Mouse (Mus musculus): ENCODE data around the gene Serpina3n. TPM values are rescaled to one million over a fixed set of nuclear protein-coding genes. Genes with fewer than 3 reads are reported as not detected.
"Not testable (repeated sequence)": the region's sequence is repeated elsewhere in the genome, so short reads cannot be mapped to it uniquely, and the experiment has no call there.

Serpina3n gene
- polyA plus RNA-seq (2017; shearing (Covaris generic)): not detected

DNA sequence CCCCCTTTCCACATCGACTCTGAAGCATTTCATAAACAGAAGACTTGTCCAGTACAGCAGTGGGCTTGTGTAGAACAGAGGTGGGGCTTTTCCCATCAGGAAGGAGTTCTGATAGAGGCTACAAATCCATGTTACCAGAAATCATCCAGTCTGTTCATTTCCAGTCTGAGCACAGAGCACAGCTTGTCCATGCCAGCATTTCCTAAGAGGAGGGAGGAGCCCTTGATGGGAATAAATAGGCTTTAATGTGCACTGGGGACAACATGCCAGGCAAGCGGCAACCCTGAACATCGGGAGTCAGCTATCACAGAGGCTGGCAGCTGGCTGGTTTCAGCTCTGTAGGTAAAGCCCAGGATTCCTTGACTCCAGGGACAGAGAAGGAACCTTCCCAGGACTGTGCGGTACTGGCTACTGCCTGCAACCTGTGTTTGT, at the start of gene Serpina3n:
Gene Serpina3n, plus strand, starts transcription at position 276 of the 432 bp plus-strand sequence.
- no peak for ATAC-seq

DNA sequence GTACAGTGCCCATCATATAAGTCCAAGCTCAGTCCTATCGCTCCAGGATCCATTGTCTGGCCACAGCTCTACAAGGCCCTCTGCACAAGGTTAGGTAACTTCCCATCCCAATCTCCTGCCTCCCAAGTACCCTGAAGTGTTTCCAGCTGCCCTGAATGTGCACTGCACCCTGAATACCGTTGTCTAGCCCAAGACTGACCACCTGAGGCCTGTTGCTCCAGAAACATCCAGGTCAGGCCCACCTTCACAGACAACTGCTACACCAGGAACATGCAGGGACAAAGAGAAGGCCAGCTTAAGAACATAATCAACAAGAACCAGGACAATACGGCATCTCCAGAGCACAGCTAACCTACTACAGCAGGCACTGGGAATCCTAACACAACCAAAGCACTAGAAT, 36.5 kb upstream of the Serpina3n start:
- ATAC-seq: no peak

DNA sequence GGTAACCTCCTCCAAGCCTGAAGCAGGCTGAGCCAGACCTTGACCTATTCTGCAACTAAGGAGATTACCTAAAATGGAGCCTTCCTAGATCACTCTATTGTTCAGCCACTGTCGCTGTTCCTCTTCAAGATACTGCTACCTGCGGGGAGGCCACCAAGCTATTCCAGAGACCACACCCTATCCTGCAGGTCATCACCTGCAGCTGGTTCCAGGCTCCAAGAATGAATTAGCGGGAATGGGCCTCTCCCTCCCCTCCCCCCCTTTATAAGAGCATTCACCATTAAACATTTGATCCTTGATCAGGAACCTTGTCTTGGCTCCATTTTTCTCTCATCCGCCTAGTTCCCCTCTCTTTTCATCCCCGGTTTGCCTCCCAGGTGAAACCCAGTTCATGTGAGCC, 29.4 kb upstream of the Serpina3n start:
- not testable (repeated sequence) for ATAC-seq

DNA sequence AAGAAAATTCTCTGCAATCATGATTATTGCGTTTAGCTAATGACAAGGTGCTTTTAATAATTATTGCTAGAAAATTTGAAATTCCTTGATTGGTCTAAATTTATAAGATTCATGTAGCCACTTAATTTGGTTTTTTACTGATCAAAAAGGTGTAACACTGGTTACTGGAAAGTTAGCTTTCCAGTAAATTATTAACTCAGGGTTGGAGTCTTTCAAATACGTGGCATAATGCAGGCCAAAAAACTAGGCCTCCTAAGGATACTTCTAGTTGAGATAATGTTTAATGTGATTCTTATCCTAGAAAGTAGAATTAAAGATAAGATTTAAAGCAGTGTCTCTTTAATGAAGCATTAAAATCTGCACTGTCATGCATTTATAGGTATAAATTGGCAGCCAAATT, 28.2 kb upstream of the Serpina3n start:
- not testable (repeated sequence) for ATAC-seq

DNA sequence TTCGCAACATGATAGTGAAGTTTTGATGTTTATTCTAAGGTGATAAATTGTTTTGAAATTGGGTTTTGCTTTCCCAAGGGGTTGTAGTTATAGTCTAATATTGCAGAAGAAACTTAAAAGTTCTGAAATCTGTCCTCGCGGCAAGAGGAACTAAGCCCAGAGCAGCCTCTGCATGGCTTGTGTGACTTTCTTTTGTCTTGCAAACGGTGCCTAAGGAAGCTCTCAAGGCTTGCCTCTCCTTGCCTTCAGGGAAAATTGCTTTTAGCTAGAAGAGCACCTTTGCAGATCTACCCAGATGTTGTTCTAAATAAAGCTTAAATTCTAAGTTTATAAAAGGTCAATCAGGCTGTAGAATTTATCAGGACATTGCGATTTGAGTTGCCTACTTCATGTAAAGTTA, 27.7 kb upstream of the Serpina3n start:
- not testable (repeated sequence) for ATAC-seq

DNA sequence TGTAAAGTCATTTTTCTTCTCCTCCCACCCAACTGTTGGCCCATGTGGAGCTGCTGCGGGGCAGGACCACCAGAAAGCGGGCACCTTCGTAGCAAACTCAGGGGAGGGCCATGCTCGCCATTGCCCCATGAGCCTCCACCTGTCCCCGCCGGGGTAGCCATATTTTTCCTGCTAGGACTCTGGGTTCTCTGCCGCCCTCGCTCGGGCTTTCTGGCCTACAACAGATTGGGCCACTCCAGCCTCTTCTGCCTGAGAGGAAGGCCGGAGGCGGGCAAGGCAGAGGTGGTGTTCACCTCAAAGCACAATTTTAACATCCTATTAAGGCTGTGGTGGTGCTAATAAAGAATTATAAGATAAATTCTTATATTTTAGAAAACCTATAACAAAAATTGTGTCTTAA, 26.7 kb upstream of the Serpina3n start:
- no peak for ATAC-seq

DNA sequence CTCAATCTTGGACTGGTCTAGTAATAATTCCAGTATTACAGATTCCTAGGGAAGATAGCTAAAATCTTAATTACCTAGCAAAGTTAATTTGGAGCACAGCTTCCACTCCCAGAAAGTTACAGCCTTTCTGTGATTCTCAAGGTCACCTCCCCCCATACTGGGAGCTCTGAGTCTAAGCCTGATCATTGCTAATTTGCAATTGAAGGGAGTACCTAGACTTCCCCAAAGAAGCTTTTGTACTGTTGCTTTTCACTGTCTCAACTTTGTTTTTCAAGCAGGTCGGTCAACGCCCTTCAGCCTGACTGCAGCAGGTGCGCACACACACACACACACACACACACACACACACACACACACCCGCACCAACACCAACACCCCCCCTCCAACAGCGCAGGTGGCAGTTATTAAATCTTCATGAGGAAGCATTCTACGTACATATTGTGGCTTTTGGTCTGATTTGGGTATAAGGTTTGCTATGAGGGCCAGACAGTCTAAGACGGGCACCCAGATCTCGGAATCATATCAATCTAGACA, 25.4 kb upstream of the Serpina3n start:
- ATAC-seq: not testable (repeated sequence)

DNA sequence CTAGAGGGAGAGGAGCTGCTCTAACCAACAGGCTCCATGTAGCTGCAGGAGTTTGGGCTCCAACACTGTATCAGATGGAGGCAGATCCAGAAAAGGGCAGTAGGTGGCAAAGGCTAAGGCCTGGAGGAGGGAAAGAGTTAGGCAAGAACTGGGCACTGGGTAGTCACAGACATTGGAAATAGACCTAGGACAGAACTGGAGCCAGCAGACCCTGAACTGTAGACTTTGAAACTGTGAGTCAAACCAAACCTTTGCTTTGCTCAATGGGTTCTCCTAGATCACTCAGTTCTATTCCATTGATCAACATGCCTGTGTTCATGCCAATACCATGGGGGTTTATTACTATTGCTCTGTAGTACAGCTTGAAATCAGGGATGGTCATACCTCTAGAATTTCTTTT, 20.5 kb upstream of the Serpina3n start:
- ATAC-seq: not testable (repeated sequence)

DNA sequence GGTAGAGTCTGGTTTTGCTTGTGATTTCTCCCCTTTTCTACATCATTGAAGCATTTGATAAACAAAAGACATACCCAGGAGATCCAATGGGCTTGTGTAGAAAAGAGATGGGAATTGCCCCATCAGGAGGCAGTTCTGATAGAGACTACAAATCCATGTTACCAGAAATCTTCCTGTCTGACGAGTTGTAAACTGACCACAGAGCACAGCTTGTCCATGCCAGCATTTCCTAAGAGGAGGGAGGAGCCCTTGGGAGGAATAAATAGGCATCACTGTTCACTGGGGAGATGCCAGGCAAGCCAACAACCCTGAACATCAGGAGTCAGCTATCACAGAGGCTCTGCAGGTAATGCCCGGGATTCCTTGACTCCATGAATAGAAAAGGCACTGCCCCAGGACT, 19.7 kb upstream of the Serpina3n start:
- ATAC-seq: not testable (repeated sequence)

DNA sequence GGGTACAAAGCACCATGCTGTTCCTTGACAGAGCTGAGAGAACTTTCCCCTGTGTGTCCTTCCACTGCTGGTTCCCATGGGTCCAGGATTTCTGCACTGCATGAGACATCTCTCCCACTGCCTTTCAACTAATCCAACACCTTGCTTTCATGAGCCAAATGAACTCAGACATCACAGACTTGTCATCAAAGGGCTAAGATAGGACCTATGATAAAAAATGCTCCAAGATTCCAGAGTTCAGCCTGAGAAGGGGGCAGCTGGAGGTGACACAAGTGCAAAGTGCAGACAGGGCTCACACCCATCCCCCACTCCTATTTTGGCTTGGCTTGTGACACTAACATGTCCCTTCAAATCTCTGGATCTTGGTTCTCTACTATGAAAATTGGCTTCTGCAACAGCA, 18.1 kb upstream of the Serpina3n start:
- ATAC-seq: no peak

DNA sequence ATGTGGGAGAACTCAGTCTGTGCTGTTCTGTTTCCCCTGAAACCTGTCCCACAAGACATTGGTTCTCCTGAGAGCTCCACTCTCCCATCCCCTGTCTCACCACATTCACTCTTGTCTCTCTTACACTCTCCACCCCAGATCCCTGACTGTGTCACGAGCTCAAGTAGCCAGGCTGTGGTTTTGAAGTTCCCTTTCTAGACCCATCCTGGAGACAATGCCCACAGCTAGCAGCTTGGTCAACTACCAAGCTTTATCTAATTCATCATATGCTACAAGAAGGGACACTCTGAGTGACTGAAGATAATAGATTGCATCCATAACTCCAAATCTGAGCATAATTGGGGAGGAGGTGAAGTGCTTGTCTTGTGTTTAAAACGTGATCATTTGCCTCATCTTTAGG, 15.5 kb upstream of the Serpina3n start:
- not testable (repeated sequence) for ATAC-seq

DNA sequence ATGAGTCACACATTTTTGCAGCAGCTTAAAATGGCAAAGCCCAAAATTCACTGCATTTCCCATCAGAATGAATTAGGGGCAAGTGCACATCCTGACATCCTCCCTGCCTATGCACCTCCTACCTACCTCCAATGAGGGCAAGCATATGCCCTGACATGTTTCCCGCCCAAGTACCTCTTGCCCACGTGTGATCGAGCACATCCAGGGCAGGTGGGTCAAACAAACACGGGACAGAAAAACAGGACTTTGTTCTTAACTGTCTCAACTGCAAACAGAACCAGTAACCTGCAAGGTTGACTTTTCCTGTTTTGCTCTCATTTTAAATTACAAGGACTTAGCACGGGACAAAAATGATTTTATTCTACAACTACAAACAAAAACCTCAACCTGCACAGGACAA, 2.6 kb upstream of the Serpina3n start:
- no peak for ATAC-seq

DNA sequence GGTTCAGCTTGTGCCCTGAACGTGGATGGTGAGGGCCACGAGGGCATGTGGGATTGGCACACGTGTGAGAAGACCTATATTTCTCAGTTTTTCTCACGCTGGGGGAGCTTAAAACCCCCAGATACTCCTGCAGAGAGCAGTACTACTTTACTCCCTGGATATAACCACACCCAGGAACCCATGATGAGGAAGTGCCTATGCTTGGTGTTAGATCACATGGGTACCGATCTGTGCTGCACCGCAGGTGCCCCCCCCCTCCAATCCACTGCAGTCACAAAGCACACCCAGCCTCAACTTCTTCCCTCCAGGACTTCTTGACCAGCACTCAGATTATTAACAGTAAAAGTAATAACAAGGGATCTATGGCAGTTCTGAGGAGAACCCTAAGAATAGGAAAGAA, 6.0 kb downstream of the Serpina3n start:
- no peak for ATAC-seq

DNA sequence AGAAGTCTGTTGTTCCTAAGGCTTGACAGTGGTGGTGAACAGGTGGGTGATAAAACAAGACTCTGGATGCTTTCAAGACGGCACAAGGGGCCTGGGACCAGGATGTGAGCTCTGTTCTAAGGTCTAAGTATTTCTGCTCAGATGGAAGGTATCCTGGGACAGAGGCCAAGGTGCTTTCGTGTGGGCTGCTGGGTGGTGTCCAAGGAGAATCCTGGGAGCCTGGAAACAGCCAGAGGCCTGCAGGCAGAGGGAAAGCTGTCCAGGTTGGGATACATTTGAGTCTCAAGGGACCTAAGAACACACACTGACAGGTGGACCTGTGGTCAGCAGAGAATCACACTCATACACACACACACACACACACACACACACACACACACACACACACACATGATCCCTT, 8.0 kb downstream of the Serpina3n start:
- no peak for ATAC-seq

DNA sequence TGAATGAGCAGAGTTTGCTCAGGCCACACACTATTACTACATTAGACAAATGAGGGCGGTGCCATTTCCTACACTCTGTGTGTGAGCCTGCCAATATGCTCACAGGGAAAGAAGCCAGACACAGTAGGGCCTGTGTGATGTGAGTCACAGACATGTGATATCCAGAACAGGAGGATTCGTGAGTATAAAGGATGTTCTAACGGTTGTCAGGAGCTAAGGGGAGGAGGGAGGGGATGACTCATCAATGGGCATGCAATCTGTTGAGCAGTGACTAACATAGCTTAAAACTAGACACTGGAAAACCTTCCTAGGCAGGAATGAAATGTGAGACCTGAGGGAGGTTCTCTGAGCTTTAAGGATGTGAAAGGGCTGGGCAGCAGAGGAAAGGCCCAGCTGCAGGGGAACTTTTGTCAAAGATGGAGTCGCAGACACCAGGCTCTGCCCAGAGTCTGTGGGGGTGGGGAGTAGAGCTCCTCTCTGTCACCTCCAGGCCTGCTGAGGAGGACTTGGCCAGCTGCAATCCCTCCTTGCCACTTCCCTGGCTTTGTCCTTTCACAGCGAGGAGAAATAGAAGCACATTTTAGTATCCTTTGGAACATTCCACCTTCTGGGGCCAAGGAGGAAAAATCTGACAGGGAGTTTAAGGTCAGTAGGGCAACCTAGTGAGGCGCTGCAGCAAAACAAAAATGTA, 9.2 kb downstream of the Serpina3n start:
- no peak for ATAC-seq

DNA sequence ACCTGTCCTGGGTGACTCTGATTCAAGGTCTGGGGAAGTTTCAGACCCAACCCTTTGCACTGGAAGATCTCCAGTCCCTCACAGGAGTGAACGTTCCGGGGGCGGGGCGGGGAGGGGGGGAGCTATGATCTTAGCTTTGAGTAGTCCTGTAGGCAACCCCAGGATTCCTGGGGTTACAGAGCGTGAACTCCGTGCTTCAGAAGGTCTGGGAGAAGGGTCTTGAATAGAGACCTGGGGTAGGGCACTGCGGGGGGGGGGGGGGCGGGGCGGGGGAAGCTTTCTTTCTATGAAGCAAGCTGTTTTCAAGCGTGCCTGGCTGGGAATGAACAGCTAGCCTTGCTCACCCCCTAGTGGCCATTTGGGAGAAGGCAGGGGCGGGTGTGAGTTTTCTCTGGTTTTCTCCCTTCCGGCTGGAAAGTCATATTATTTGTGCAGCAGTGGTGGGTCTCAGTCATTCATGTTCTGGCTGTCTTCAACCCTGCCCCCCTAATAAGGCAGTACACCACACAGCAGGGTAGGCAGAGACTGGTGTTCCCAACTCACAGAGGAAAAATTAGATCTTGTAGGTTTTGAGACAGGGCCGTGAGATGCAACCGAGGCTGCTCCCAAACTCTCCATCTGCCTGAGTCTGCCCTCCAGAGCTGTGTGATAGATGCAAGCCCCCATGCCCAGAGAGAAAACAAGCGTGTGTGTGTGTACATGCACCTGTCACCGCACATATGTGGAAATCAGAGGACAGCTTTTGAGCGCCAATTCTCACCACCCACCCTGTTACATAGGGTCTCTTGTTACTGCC, 12.0 kb downstream of the Serpina3n start:
- peak; percentile 73 for ATAC-seq

DNA sequence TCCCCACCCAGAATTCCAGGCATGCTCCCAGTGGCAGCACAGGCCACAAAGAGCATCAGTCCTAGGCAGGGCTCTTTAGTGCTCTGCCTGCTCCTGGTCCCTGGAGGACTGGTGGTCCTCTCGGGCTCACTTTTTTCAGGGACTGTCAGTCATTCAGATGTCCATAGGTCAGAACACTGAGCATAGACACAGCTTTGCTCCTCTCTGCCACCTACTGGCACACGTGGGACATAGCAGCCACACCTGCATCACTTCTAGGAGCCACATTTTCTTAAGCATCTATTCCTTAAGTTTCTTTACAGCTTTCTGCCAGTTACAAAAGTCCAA, 12.6 kb downstream of the Serpina3n start:
- ATAC-seq: no peak

DNA sequence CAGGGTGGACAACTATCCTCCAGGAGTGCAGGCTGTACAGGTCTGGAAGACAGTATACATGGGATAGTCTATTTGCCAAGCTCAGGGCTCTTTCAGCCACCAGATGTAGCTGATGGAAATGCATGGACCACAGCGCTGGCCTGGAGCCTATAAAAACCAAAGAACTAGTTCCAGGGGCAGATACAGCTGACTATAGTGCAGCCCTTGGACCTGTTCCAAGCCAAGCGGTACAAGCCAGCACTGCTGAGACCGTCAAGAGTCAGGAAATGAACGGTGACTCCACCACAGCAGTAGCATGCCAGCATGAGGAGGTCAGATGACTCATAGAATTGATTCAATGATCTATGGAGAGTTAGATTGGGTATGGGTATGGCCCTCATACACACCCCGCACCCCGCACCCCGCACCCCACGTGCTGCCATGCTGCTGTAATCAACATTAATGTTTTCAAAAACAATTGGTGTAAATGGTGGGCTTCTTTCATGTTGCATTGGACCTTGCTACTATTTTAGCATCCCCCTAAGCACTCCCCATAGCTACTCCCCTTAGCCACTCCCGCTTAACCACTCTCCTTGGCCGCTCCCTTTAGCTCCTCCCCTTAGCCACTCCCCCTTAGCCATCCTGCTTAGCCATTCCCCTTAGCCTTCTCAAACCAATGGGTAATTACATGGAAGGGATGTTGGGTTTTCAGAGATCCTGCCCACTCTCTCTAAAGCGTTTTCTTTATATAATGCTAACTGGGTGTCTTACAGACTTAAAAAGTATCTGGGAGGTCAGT, 16.3 kb downstream of the Serpina3n start:
- no peak for ATAC-seq

DNA sequence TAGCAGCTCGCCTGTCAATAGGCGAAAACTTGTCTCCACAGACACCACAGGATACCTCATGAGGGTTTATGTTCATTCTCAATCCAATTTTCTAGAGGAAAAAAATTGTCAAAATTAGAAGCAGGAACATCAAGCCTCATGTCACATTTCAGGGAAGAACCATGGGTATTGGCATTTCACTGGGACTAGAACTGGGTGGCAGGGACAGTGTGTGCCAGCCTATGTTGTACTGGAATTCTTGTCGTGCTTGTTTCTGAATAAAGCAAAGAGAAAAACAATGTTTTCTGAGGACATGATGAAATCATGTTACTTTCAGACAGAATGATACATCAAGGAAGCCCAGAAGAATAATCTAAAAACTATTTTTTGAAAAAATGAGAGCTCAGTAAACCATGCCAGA, 19.1 kb downstream of the Serpina3n start:
- ATAC-seq: no peak

DNA sequence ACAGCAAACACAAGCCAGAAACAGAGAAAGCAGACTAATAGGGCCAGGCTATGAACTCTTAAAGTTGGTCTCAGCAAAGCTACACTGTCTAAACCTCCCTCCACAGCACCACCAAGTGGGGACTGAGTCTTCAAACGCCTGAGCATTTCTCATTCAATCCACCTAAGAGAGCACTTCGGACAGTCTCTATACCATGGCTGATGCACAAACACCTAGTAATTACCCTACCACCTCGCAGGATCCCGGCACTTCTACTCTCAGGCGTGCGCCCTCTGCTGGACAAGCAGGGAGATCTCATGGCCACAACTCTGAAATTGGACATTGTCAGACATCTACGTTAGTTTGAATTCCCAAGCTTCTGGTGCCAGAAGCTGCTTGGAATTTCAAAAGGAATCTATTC, 20.4 kb downstream of the Serpina3n start:
- no peak for ATAC-seq

DNA sequence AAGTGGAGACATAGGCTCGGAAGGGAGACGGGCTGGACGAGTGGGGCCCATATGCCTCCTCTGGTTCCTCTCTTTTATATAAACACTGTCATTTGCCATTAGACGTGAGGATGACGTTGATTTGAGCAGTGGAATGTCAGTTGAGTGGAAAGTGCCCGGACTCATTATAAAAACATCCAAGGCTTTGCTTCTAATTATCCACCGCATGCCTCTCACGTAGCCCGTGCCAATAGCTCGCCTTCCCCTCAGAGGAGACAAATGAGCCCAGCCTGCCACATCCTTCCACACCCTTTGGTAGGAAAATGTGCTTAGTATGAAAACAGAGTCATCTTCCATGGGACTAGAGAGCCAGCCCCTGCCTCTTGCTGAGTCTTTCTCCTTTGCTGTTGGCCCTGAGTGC, 24.8 kb downstream of the Serpina3n start:
- ATAC-seq: no peak

DNA sequence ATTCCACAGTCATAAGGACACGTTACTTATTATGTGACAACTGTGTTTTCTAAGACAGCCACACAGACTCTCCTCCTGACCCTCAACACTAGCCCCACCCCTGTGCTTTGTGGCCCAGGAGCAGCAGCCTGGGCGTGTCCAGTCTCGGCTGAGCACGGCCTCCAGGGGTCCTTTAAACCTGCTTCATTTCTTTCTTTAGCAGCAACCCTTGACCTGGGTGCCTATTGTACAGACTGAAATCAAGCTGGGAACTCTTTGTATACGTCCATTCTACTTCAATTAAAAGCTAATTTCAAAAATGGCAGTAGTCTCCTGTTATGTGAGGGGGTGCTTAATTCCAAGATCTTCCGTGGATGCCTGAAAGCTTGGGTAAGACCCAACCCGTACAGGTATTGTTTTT, 26.7 kb downstream of the Serpina3n start:
- ATAC-seq: no peak
